Mouse (Mus musculus): ENCODE results near the gene Slc24a3. TPM values are rescaled to one million over a fixed set of nuclear protein-coding genes. Genes with fewer than 3 reads are reported as not detected.

Slc24a3 gene
- total RNA-seq, 1 experiment, result 0.98 TPM

- Histone ChIP-seq H3K4me1 (ENCODE audit: control insufficient read depth in 2 of 2, insufficient read depth in 2 of 2, low read length in 2 of 2, poor library complexity in 1 of 2) (no peaks in the 10 kb centered on the region), H3K9ac (ENCODE audit: insufficient read depth, low read depth, low read length, poor library complexity, severe bottlenecking) (no peak overlapping the region), H3K27ac (ENCODE audit: insufficient read depth, low read depth, low read length, poor library complexity, severe bottlenecking) (no peak overlapping the region), H3K4me3 (ENCODE audit: insufficient read depth in 1 of 2, low read depth in 1 of 2, low read length in 2 of 2, poor library complexity in 1 of 2, severe bottlenecking in 1 of 2) (no peak overlapping the region), H3K36me3 (ENCODE audit: control insufficient read depth, insufficient read depth, low read length, poor library complexity, severe bottlenecking) (no peaks in the 10 kb centered on the region), H3K9me3 (ENCODE audit: control insufficient read depth, insufficient read depth, low read depth, low read length) (no peaks in the 10 kb centered on the region)
- DNase-seq (ENCODE audit: low read depth, low spot score), result no peak
- in situ Hi-C loops (cut with MboI; ENCODE audit: low sequenced_read_pairs in 2 of 2, unreplicated experiment in 2 of 2), result no loop called here
- peak; percentile 61; the same call in 1 of the 2 replicates for TF ChIP-seq MAFK (IDR thresholded peaks at IDR 0.05; ENCODE audit: insufficient read depth, low read depth, low read length)
- TF ChIP-seq ZNF384 (IDR thresholded peaks at IDR 0.05; ENCODE audit: low read depth, low read length), result no peak
Observed at GRCm38 (mm10) chr2:145331525-145331924, 164.0 kb downstream of the Slc24a3 start.

GRCm38 (mm10) chr2:145333466-145333865 lies 165.9 kb downstream of the Slc24a3 start:
- Histone ChIP-seq H3K27ac (ENCODE audit: insufficient read depth, low read depth, low read length, poor library complexity, severe bottlenecking) (no peak overlapping the region), H3K4me3 (ENCODE audit: insufficient read depth in 1 of 2, low read depth in 1 of 2, low read length in 2 of 2, poor library complexity in 1 of 2, severe bottlenecking in 1 of 2) (no peak overlapping the region), H3K9ac (ENCODE audit: insufficient read depth, low read depth, low read length, poor library complexity, severe bottlenecking) (no peak overlapping the region), H3K4me1 (ENCODE audit: control insufficient read depth in 2 of 2, insufficient read depth in 2 of 2, low read length in 2 of 2, poor library complexity in 1 of 2) (no peaks in the 10 kb centered on the region), H3K9me3 (ENCODE audit: control insufficient read depth, insufficient read depth, low read depth, low read length) (no peaks in the 10 kb centered on the region), H3K36me3 (ENCODE audit: control insufficient read depth, insufficient read depth, low read length, poor library complexity, severe bottlenecking) (no peaks in the 10 kb centered on the region)
- in situ Hi-C loops (cut with MboI; ENCODE audit: low sequenced_read_pairs in 2 of 2, unreplicated experiment in 2 of 2), result no loop called here
- no peak for DNase-seq (ENCODE audit: low read depth, low spot score)
- TF ChIP-seq HCFC1 (IDR thresholded peaks at IDR 0.05; ENCODE audit: borderline replicate concordance, insufficient read depth, low read length), result no peak
- peak; percentile 58; the same call in 1 of the 2 replicates for TF ChIP-seq MAFK (IDR thresholded peaks at IDR 0.05; ENCODE audit: insufficient read depth, low read depth, low read length)

- DNase-seq (ENCODE audit: low read depth, low spot score), result no peak
- Histone ChIP-seq H3K4me3 (ENCODE audit: insufficient read depth in 1 of 2, low read depth in 1 of 2, low read length in 2 of 2, poor library complexity in 1 of 2, severe bottlenecking in 1 of 2) (no peak overlapping the region), H3K4me1 (ENCODE audit: control insufficient read depth in 2 of 2, insufficient read depth in 2 of 2, low read length in 2 of 2, poor library complexity in 1 of 2) (no peaks in the 10 kb centered on the region), H3K27ac (ENCODE audit: insufficient read depth, low read depth, low read length, poor library complexity, severe bottlenecking) (no peak overlapping the region), H3K9me3 (ENCODE audit: control insufficient read depth, insufficient read depth, low read depth, low read length) (no peaks in the 10 kb centered on the region), H3K36me3 (ENCODE audit: control insufficient read depth, insufficient read depth, low read length, poor library complexity, severe bottlenecking) (no peaks in the 10 kb centered on the region), H3K9ac (ENCODE audit: insufficient read depth, low read depth, low read length, poor library complexity, severe bottlenecking) (no peak overlapping the region)
- in situ Hi-C loops (cut with MboI; ENCODE audit: low sequenced_read_pairs in 2 of 2, unreplicated experiment in 2 of 2), result no loop called here
- TF ChIP-seq ZC3H11A (IDR thresholded peaks at IDR 0.05; ENCODE audit: borderline replicate concordance, low read depth, low read length) (no peak), HCFC1 (IDR thresholded peaks at IDR 0.05; ENCODE audit: borderline replicate concordance, insufficient read depth, low read length) (no peak), ZNF384 (IDR thresholded peaks at IDR 0.05; ENCODE audit: low read depth, low read length) (no peak), MAFK (IDR thresholded peaks at IDR 0.05; ENCODE audit: insufficient read depth, low read depth, low read length) (no peak), CHD2 (IDR thresholded peaks at IDR 0.05; ENCODE audit: low read depth, low read length) (no peak)
Observed at GRCm38 (mm10) chr2:145336406-145336805, 168.9 kb downstream of the Slc24a3 start.

GRCm38 (mm10) chr2:145340816-145341215 lies 173.3 kb downstream of the Slc24a3 start:
- in situ Hi-C loops (cut with MboI; ENCODE audit: low sequenced_read_pairs in 2 of 2, unreplicated experiment in 2 of 2), result no loop called here
- no peaks in the 10 kb centered on the region for H3K36me3 ChIP-seq (ENCODE audit: control insufficient read depth, insufficient read depth, low read length, poor library complexity, severe bottlenecking)
- H3K4me1 ChIP-seq (ENCODE audit: control insufficient read depth in 2 of 2, insufficient read depth in 2 of 2, low read length in 2 of 2, poor library complexity in 1 of 2), result no peaks in the 10 kb centered on the region
- no peak for DNase-seq (ENCODE audit: low read depth, low spot score)
- H3K9me3 ChIP-seq (ENCODE audit: control insufficient read depth, insufficient read depth, low read depth, low read length), result no peaks in the 10 kb centered on the region
- no peak overlapping the region for H3K9ac ChIP-seq (ENCODE audit: insufficient read depth, low read depth, low read length, poor library complexity, severe bottlenecking)
- no peak overlapping the region for H3K4me3 ChIP-seq (ENCODE audit: insufficient read depth in 1 of 2, low read depth in 1 of 2, low read length in 2 of 2, poor library complexity in 1 of 2, severe bottlenecking in 1 of 2)
- TF ChIP-seq ZNF384 (IDR thresholded peaks at IDR 0.05; ENCODE audit: low read depth, low read length) (no peak), CHD2 (IDR thresholded peaks at IDR 0.05; ENCODE audit: low read depth, low read length) (no peak), HCFC1 (IDR thresholded peaks at IDR 0.05; ENCODE audit: borderline replicate concordance, insufficient read depth, low read length) (no peak), ZC3H11A (IDR thresholded peaks at IDR 0.05; ENCODE audit: borderline replicate concordance, low read depth, low read length) (no peak), MAFK (IDR thresholded peaks at IDR 0.05; ENCODE audit: insufficient read depth, low read depth, low read length) (no peak)
- no peak overlapping the region for H3K27ac ChIP-seq (ENCODE audit: insufficient read depth, low read depth, low read length, poor library complexity, severe bottlenecking)

- Histone ChIP-seq H3K4me3 (ENCODE audit: insufficient read depth in 1 of 2, low read depth in 1 of 2, low read length in 2 of 2, poor library complexity in 1 of 2, severe bottlenecking in 1 of 2) (no peak overlapping the region), H3K4me1 (ENCODE audit: control insufficient read depth in 2 of 2, insufficient read depth in 2 of 2, low read length in 2 of 2, poor library complexity in 1 of 2) (no peaks in the 10 kb centered on the region), H3K9ac (ENCODE audit: insufficient read depth, low read depth, low read length, poor library complexity, severe bottlenecking) (no peak overlapping the region), H3K9me3 (ENCODE audit: control insufficient read depth, insufficient read depth, low read depth, low read length) (no peaks in the 10 kb centered on the region), H3K36me3 (ENCODE audit: control insufficient read depth, insufficient read depth, low read length, poor library complexity, severe bottlenecking) (no peaks in the 10 kb centered on the region), H3K27ac (ENCODE audit: insufficient read depth, low read depth, low read length, poor library complexity, severe bottlenecking) (no peak overlapping the region)
- no peak for TF ChIP-seq CHD2 (IDR thresholded peaks at IDR 0.05; ENCODE audit: low read depth, low read length)
- TF ChIP-seq ZC3H11A (IDR thresholded peaks at IDR 0.05; ENCODE audit: borderline replicate concordance, low read depth, low read length), result no peak
- TF ChIP-seq MAFK (IDR thresholded peaks at IDR 0.05; ENCODE audit: insufficient read depth, low read depth, low read length), result no peak
- no peak for TF ChIP-seq HCFC1 (IDR thresholded peaks at IDR 0.05; ENCODE audit: borderline replicate concordance, insufficient read depth, low read length)
- TF ChIP-seq ZNF384 (IDR thresholded peaks at IDR 0.05; ENCODE audit: low read depth, low read length), result no peak
- no peak for DNase-seq (ENCODE audit: low read depth, low spot score)
- in situ Hi-C loops (cut with MboI; ENCODE audit: low sequenced_read_pairs in 2 of 2, unreplicated experiment in 2 of 2), result no loop called here
Observed at GRCm38 (mm10) chr2:145342956-145343355, 175.4 kb downstream of the Slc24a3 start.
